Mouse (Mus musculus) left cerebral cortex, postnatal 14 days (tissue): ENCODE results near the gene Mns1. TPM values are rescaled to one million over a fixed set of nuclear protein-coding genes. Genes with fewer than 3 reads are reported as not detected.
A peak's percentile ranks its signal among the peaks of the same experiment; 100 is the strongest.
"Not testable (repeated sequence)": the region's sequence is repeated elsewhere in the genome, so short reads cannot be mapped to it uniquely, and the experiment has no call there.

Experiments used
- DNase-seq, 2 experiments: peaks; one replicate each; pipeline ENCODE4 v3.0.0; 2021 to 2022; ENCODE audit warnings: low spot score in 2 of 2, mixed read lengths in 1 of 2
- intact Hi-C: fragments of 180-260 bp; cut with DNase I; formaldehyde crosslinking; loops from one replicate; pipeline ENCODE4 v1.15.1; 2025
- long read RNA-seq, 2 experiments: library from polyadenylated mRNA; stranded (forward); transcript quantifications; one replicate each; pipeline ENCODE4 v2.0.0; 2021
- total RNA-seq, 2 experiments: library from RNA; stranded (reverse); gene quantifications; 2 replicates each; pipeline ENCODE4 v1.2.3; 2021

The Mns1 gene
- 1 to 10 TPM; 1.1 TPM for total RNA-seq
- long read RNA-seq, experiment 1, partial matches to known transcripts: 0 of 2 reads
- long read RNA-seq, experiment 1, other reads (novel, unspliced or antisense): 2 of 2 reads
- long read RNA-seq, experiment 2, full-length matches to known transcripts: 3 of 6 reads
- long read RNA-seq, experiment 2, partial matches to known transcripts: 0 of 6 reads
- long read RNA-seq, experiment 2, other reads (novel, unspliced or antisense): 3 of 6 reads

DNA sequence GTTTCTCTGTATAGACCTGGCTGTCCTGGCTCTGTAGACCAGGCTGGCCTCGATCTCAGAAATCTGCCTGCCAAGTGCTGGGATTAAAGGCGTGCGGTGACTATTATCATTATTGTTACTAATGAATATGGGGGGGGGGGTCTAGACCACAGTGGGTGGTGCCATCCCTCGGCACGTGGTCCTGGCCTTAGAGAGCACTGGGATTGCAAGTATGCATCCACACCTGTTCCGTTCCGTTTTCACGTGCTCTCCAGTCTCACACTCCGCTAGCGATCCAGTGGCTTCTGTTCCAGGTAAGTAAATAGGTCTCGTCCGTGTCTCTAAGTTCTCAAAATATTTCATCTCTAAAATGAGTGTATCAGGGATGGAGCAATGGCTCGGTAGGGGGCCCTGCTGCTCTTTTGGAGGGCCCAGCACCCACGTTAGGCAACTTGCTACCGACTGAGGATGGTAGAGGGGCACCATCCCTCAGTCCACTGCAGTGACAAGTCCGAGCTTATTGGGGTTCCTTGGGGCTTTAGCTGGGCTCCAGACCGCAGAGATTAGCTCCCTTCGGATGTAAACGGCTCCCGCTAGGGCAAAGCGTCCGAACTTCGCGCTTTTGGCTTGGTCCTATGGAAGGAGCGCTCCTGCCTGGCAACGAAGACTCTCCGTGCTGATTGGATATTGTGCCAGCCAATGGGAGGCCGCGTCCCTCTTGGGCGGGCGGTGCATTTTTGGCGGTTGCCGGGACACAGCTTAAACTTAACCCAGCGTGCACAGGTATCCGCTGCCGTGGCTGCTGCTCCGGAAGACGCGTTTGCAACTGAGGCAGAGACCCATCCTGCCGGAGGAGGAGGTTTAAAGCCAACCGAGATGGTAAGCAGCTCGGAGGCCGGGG is at the start of gene Mns1:
Gene Mns1 (plus strand): TSS at position 190 of the 880 bp plus-strand sequence.
- DNase-seq: peak; percentile 94
- intact Hi-C loops: no loop called here

DNA sequence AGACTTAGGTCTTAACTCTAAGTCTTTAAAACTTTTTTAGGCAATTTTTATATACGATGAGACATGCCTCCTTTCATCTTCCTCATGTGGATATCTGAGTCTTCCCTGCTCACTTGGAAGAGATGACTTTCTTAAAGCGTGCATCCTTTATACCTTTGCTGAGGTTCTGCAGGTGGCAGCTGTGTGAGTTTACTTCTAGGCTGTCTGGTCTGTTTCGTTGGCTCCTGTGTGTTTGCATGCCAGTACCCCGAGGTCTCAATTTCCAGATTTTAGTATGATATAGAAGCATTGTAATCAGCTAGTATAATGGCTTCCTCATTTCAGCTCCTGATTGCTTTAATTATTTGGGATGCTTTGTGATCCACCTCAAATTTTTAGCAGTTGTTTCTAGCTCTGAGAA is 48.9 kb upstream of the Mns1 start:
- no peak for DNase-seq
- intact Hi-C loops: no loop called here

DNA sequence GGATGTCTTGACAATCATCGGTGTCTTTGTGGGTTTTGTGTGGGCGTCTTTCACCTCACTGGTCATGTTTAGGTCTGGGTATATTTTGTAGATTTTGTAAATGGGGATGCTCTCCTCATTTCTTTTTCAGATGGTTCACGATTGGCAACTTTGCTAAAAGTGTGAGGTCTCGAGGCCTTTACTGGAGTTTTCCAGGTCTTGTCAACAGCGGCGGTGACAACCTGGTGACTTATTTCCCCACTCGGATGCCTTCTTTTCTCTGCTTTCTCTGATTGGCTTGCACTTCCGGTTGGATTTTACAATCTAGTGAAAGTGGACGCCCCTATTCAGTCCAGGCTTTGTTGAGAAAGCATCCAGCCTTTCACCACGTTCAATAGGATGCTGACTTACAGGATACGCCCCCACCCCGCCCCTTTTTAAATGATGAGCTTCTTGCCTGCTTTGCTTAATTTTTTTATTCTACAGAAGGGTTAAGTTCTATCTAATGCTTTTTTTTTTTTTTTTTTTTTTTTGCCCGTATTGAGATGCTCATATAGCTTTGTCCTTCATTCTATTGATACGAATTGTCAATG is 48.3 kb upstream of the Mns1 start:
- no peak for DNase-seq
- intact Hi-C loops: no loop called here

DNA sequence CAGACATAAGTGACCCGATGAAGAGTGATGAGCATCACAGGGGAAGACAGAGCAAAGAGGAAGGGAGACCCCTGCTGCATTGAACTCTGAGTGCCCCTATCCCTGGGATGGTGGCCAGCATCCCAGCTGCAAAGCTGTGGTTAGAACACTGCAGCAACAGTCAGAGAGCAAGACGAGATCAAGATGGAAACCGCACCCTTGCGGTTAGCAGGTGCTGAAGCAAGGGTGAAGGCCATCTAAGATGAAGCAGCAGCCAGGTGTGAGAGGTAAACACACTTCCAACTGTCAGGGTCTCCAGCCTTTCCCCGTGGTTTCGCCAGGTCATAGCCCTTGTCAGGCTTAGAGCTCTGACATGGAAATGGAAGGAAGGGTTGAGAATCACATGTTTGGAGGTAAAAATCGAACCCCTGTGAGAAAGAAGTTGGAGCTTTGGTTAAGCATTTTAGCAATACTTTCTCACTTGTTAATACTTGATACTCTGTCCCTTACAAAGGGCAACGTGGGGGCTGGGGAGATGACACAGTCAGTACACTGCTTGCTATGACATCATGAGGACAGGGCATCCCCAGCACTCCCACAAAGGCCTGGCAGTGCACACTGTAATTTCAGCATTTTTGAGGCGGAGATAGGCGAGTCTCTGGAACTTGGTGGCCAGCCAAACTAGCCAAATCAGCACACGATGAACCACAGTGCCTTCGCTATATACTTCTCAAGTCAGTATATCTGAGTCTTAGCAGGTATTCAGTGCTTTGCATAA is 47.3 kb upstream of the Mns1 start:
- intact Hi-C loops: no loop called here
- no peak for DNase-seq

DNA sequence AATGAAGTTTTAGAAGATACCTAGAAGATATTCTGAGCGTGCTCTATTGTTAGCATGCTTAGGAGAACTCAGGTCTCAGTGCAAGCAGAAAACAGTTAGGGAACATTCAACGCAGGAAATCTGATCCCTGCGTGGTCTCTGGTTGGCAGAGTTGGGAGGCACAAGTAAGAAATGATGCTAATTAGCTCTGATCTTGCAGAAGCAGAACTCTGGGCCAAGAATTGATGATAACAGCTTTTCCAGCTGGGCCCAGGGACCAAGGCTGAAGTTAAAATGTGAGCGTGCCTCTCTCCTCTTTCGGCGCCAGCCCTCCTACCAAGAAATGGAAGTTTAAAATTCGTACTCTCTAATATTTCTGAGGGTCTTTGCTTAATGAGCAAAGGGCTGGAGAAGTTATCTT is 45.1 kb upstream of the Mns1 start:
- intact Hi-C loops: no loop called here
- no peak for DNase-seq

DNA sequence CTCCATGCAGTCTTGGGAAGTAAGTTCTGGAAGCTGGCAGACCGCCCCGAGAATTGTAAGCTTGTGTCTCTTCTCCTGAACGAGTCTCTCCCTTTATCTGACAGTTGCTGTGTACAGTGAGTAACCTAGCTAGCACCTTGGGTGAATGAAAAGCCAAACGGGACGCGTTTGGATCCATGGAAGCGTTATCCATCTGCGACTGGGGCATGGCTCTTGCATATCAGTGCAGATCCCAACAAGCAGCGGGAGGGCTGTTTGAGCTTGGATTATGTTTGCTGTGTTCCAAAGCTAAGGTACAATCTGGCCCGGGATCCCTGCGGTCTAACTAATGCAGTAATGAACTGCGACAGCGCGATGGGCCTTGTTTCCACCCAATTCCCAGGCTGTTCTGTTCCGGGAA is 44.6 kb upstream of the Mns1 start:
- no peak for DNase-seq
- intact Hi-C loops: no loop called here

DNA sequence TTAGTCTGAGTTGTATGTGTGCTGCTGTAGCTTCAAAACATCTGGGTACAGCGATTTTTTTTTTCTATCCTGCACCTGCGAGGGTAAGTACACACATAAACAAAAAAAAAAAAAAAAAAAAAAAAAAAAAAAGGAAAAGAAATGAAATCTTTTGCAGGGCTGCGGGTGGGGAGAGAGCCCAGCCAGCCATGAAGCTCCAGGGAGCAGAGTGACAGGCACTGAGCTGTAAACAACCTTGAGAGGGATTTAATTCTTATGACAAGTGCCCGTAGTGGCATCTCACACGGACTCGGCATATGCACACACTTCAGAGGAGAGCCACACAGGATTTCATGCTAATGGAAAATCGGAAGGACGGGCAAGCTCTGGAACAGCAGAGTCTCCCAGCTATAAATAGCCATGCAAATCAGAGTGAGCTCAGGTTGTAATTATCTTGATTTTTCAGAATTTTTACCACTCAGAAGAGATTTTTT is 43.9 kb upstream of the Mns1 start:
- intact Hi-C loops: no loop called here

DNA sequence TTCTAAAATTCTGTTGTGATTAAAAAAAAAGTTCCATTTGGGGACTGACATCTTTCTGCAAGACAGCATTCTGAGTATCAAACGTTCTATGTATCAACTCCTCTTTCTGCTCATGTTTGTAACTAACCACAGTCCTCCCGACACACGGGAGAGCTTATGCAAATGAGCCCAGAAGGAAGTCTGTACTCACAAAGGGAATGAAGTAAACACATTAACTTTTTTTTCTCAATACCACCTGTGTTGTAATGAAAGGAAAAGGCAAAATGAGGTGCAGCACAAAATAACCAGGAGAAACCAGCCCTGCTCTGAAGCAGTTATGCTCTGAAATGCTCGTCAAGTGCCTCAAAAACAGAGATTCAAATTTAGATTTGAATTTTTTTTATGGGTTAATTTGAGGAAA is 37.7 kb upstream of the Mns1 start:
- intact Hi-C loops: loop anchor here (10.0 kb wide), 1 partner anchor 565 kb away; no protein-coding TSS in a partner anchor
- DNase-seq: no peak

More for the DNA sequence above, 43.9 kb upstream of the Mns1 start:
- no peak for DNase-seq

DNA sequence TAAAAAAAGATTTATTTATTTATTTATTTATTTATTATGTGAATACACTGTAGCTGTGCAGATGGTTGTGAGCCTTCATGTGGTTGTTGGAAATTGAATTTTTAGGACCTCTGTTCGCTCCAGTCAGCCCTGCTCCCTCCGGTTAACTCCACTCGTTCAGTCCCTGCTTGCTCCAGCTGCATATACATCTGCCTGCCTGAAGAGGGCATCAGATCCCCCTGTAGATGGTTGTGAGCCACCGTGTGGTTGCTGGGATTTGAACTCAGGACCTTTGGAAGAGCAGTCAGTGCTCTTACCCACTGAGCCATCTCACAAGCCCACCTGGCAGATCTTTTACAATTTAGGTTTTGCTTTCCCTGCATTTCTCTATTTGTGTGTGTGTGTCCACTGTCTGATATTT is 36.0 kb upstream of the Mns1 start:
- intact Hi-C loops: loop anchor here (10.0 kb wide), 1 partner anchor 567 kb away; no protein-coding TSS in a partner anchor
- not testable (repeated sequence) for DNase-seq

DNA sequence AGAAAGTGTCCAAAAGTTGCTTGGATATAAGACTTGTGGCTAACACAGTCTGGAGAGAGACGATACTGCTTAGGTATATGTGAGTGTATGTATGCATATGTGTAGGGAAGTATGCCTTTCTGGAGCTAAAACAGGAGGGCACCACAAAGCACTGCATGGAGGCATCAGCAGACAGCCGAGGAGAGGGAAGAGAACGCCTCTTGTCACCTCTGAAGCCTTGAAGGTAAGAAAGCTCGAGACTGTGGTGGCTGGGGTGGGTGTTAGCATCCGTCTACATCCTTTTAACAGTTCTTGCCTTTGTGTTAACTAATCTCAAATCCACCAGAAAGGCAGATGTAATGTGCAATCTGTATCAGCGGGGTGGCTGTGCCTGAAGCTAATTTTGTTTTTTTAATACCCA is 34.4 kb upstream of the Mns1 start:
- intact Hi-C loops: loop anchor here (10.0 kb wide), 1 partner anchor 569 kb away; no protein-coding TSS in a partner anchor
- DNase-seq: no peak

DNA sequence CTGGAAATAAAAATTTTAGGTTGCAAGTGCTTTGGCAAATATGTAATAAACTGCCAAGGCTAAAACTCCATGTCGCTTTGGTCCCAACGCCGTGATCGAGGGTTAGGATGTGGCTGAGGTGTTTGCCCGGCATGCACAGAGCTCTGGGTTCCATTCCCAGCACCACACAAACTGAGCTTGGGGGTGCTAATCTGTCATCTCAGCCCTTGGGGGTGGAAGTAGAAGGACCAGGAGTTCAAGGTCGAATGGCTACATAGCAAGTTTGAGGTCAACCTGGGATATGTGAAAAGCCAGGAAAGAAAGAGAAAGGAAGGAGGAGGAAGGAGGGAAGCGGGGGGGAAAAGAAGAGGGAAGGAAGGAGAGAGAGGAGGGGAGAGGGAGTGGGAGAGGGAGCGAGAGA is 33.4 kb upstream of the Mns1 start:
- intact Hi-C loops: loop anchor here (10.0 kb wide), 1 partner anchor 570 kb away; no protein-coding TSS in a partner anchor
- no peak for DNase-seq

DNA sequence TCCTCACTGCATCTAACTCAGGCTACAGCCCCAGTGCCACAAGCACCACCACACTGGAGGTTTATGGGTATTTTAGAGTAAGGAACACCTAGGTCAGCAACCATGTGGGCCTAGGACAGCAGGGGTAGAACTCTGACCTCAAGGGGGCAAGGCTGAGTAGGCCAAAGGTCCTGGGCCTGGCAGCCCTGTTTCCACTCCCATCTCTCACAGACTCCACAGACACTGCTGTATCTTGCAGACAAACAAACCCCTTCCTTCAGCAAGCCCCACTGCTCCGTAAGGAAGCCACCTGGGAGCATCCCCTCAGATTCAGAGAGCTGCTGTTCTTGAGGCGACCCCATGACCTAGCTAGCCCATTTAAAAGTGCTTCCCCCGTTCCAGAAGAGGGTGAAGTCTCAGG is 32.9 kb upstream of the Mns1 start:
- intact Hi-C loops: loop anchor here (10.0 kb wide), 1 partner anchor 570 kb away; no protein-coding TSS in a partner anchor
- DNase-seq: no peak

DNA sequence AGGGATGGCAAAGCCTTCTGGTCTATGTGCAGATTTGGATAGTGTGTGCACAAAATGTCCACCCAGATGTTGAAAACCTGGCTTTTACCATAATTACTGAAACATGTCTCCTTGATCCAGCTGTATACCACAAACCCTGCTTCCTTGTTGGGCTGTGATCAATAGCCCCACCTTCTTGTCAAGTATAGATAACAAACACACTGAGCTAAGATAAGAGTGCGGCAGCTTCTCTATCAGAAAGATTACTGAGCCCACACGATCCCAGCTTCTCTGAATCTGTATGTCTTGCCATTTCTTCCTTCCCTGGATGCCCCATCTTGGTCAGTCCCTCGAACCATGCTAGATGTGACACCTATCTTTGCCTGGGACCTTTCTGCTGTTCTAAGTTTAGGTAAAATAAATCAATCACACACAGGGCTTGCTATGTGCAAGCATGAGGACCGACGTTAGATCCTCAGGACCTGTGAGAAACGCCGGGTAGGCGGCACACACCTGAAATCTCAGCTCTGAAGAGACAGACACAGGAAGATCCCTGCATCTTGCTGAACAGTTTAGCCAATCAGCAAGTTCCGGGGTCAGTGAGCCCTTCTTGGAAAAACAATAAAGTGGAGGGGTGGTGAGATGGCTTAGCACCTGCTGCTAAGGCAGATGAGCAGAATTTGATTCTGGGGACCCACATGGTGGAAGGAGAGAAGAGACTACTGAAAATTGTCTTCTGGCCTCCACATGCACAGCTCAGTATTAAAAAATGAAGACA is 31.8 kb upstream of the Mns1 start:
- intact Hi-C loops: loop anchor here (10.0 kb wide), 1 partner anchor 571 kb away; no protein-coding TSS in a partner anchor
- no peak for DNase-seq

DNA sequence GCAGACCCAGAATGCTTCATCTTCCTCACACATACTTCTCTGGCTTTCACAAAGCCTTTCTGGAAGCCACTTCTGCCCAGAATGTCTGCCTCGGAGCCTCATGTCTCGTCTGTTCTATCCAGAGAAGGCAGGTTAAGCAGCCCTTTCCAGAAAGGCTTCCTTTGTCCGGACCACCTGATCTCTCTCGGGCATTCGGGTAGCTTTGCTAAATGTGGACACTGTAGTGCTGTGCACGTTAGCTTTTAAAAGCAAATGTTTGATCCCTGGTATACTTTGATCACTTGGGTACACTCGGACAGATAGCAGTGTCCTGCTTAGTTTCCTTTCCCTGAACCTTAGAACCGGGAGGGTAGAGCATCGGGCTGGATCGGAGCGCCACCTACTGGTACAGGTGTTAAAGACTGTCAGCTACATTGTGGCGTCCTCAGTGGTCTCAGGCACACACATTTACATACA is 29.7 kb upstream of the Mns1 start:
- DNase-seq: peak; percentile 74 to 87
- intact Hi-C loops: loop anchor here (10.0 kb wide), 1 partner anchor 573 kb away; no protein-coding TSS in a partner anchor

DNA sequence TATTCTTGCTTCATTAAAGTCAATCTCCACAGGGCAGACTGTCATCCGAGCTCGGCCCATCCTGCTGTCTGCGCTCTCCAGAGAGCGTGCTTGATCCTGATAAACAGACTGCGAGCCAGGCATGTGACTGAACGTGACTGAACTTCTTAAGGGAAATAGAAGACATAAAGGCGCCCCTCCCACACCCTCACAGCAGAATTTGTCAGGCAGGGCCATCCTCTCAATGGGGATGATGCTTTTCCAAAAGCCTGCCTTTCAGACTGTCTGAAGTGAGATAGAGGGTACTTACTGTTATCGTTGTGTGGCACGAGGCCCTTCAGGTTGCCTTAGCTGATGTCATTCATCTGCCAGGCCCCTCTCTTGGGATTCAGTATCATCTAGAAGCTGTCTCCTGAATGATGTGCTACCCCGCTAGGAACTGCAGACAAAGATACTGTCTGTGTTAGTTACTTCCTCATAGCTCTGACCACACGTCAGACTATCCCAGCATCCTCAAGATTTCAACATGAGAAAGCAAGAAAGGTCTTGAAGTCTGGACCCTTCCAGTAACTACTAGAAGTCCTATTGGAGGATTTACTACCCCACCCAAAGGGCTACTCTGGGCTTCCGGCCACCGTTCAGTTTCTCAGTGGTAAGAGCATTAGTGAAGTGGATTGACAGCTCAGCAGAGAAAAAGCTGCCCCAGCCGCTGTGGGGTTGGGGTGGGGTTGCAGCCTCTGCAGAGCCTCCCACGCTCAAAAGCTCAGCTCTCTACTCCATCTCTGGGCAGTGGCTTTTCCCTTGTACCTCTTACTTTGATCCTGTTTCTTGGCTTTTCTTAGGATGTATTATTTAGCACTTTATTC is 28.2 kb upstream of the Mns1 start:
- no peak for DNase-seq
- intact Hi-C loops: loop anchor here (5.0 to 10.0 kb wide), 2 partner anchors 575 to 762 kb away; no protein-coding TSS in a partner anchor

DNA sequence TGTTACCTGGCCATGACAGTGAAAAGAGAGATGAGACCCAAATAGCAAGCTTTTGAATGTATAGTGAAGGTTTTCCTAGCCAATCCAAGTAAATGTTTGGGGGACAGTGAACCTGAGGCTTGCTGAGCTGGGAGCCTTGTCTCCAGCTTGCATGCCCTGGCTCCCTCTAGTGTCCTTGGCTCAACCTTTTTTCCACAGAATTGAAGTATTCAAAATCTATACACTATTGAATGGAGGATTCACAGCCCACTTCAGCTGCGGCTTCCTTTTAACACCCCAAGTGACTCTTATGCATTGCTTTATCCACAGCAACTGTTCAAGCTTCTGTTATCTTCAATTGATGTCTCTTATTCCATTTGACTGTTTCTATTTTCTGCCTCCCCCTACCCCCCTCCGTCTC is 26.1 kb upstream of the Mns1 start:
- intact Hi-C loops: loop anchor here (5.0 kb wide), 1 partner anchor 764 kb away; no protein-coding TSS in a partner anchor
- peak in 1 of 2 experiments; percentile 40 for DNase-seq

DNA sequence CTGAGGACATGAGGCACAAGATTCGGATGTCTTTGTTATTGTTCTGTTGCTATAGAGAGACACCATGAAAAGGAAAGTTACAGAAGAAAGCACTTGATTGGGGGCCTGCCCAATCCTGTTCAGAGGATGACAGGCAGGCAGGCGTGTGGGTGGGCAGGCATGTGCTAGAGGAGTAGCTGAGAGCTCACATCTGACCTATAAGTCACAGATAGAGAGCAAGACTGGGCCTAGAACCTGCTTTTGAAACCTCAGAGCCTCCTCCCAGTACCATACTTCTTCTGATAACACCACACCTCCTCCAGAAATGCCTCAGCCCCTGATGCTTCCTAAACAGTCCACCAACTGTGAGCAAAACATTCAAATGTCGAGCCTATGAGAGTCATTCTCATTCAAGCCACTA is 19.4 kb upstream of the Mns1 start:
- intact Hi-C loops: no loop called here
- no peak for DNase-seq

DNA sequence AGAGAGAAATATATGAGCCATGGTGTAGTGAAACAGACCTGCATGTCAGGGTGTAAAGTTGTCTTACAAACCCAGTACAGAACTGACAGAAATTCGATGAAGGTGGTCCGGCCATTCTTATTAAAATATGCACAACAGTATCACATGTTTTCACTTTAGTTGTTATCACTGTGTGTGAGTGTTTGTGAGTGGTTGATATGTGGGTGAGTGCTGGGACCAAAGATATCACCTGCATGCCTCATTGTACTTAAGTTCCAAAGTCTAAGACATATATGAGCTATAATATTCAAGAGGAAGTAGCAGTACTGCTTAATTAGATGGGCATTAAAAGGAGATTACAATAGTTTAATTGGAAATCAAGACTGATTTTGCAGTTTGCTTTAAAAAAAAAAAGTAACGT is 17.3 kb upstream of the Mns1 start:
- intact Hi-C loops: no loop called here

More for the DNA sequence above, 17.3 kb upstream of the Mns1 start:
- no peak for DNase-seq
